In the genomic region with DNA sequence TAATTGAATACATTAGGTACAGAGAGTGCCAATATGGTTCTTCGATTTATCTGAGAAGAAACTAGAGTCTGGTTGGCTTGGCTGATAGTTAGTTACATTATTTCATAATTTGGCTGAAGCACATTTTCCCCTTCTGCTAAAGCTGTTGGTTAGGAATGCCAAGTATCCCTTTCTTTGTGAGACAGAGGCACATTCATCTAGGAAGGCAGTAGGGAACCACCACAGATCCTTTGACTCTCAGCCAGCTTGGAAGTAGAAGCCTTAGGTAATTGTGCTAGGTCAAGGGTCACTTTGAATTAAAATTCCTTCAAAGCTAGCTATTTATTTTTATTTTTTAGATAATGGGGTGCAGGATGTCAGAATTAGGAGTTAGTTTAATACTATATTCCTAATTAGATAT, we compare ENCODE assay signal across 19 mouse cellular contexts.
"Had no signal": no experiment of that assay in that cellular context is flagged by ENCODE, and none has a peak within 500 bp of the region (broad histone marks: within the 10 kb centered on the region; RNA-seq: fewer than 3 reads in every experiment).

No protein-coding gene starts in this region.

- H3K4me1 ChIP-seq: midbrain, embryonic 10.5 days; midbrain, embryonic 12.5 days; neural tube, embryonic 13.5 days; neural tube, embryonic 15.5 days had no signal

- DNase-seq: lung, adult 18-20 months; lung, embryonic 14.5 days; lung, postnatal 10 days; lung, postnatal 4 days; midbrain, embryonic 14.5 days; retina, postnatal 1 day; right cerebral cortex, adult 18-20 months; right cerebral cortex, postnatal 25 days; right cerebral cortex, postnatal 4 days; spleen, adult 18-20 months; thymus, adult 18-20 months; thymus, postnatal 14 days; thymus, postnatal 36 days had no signal

- H3K27me3 ChIP-seq: midbrain, embryonic 12.5 days; neural tube, embryonic 13.5 days; neural tube, embryonic 15.5 days had no signal

- H3K36me3 ChIP-seq: midbrain, embryonic 10.5 days; midbrain, embryonic 12.5 days; neural tube, embryonic 13.5 days; neural tube, embryonic 15.5 days had no signal

- ATAC-seq: midbrain, embryonic 16.5 days had no signal

- H3K9me3 ChIP-seq: midbrain, embryonic 10.5 days; midbrain, embryonic 12.5 days; neural tube, embryonic 13.5 days; neural tube, embryonic 15.5 days had no signal

- H3K27ac ChIP-seq: midbrain, embryonic 10.5 days; midbrain, embryonic 12.5 days; neural tube, embryonic 13.5 days; neural tube, embryonic 15.5 days had no signal

- H3K9ac ChIP-seq: lung, embryonic 14.5 days; midbrain, embryonic 12.5 days; neural tube, embryonic 13.5 days; neural tube, embryonic 15.5 days had no signal

- H3K4me2 ChIP-seq: lung, embryonic 14.5 days; midbrain, embryonic 12.5 days; neural tube, embryonic 13.5 days; neural tube, embryonic 15.5 days had no signal

- H3K4me3 ChIP-seq: midbrain, embryonic 10.5 days; midbrain, embryonic 12.5 days; myocyte; neural tube, embryonic 13.5 days; neural tube, embryonic 15.5 days had no signal
